Mouse (Mus musculus) heart, postnatal 0 days (tissue): ENCODE measurements at regions not wholly inside any gene's neighbourhood (a gene's known extent, or its start where the extent isn't known, plus 50 kb on each side); places are given as distances from the start of the nearest gene placed in this dataset.

Experiments
- CTCF ChIP-seq: IDR thresholded peaks from 2 replicates; pipeline ENCODE4 v1.5.1; 2016; ENCODE audit warnings: antibody characterized with exemption, control low read depth, low read depth
- EP300 ChIP-seq: IDR thresholded peaks from 2 replicates; pipeline ENCODE4 v1.6.1; 2016; ENCODE audit warnings: antibody characterized with exemption, low read depth

DNA sequence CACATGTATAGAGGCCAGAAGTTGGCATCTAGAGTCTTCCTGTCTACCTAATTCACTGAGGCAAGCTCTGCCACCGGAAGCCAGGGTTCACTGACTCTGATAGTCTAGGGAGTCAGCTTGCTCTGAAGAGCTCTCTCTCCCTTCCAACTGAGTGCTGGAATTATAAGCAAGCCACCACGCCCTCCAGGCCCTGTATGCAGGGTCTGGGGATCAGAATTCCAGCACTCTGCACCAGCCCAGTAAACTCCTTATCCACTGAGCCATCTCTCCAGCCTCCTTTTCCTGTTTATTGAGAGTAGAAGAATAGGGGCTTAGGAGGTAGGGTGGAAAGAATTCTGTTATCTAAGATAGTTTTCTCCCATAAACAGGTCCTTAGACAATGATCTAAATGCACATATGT, 215.3 kb downstream of the Mreg start:
- no peak for TF ChIP-seq CTCF
- TF ChIP-seq EP300 = no peak
